Mouse (Mus musculus): Measurements from ENCODE around the gene Hdac7.

DNA sequence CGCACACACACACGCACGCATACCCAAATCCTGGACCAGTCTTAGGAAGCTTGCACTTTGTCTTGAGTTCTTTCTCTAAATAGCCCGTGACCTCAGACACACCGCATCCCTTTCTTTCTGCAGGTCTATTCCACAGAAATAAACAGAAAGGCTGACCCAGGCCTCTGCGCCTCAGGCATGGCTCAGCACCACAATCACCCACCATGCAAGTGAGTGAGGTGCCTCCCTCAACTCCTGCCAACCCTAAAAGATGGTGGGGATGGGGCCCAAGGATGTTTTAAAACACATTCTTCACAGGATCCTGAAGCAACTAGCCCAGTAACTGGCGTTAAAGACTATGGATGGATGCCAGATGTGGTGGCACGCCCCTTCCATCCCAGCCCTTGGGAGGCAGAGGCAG, 16.9 kb downstream of the Hdac7 start:
- TF ChIP-seq CTCF (IDR thresholded peaks at IDR 0.05) (no peak), EP300 (IDR thresholded peaks at IDR 0.05; ENCODE audit: insufficient read depth, low read depth, low read length) (no peak), POLR2A (IDR thresholded peaks at IDR 0.05; ENCODE audit: insufficient read depth, low read depth, low read length) (no peak)
